Mouse (Mus musculus) heart, embryonic 13.5 days (tissue): ENCODE data around the gene Nav2. TPM values are rescaled to one million over a fixed set of nuclear protein-coding genes. Genes with fewer than 3 reads are reported as not detected.

Source experiments
- ATAC-seq: fragments of 200-750 bp; cut with Nextera tagmentation; 2 replicates; pipeline ENCODE4 v1.8.0; 2017; ENCODE audit warnings: moderate TSS enrichment; ENCODE audit not compliant: insufficient number of reproducible peaks, low FRiP score, low TSS enrichment; ENCODE audit errors: extremely low read depth
- H3K27ac ChIP-seq: fragments of 300-500 bp; sonication (generic); replicated peaks from 2 replicates; pipeline ENCODE4 v1.5.1; 2015; ENCODE audit warnings: moderate library complexity, mild to moderate bottlenecking, inconsistent platforms
- H3K27me3 ChIP-seq: fragments of 300-500 bp; sonication (generic); replicated peaks from 2 replicates; pipeline ENCODE4 v1.6.1; 2015; ENCODE audit warnings: mild to moderate bottlenecking, inconsistent platforms
- H3K36me3 ChIP-seq: fragments of 300-500 bp; sonication (generic); 2 replicates; pipeline ENCODE4 v1.6.1; 2015; ENCODE audit warnings: mild to moderate bottlenecking, inconsistent platforms
- H3K4me1 ChIP-seq: fragments of 300-500 bp; sonication (generic); 2 replicates; pipeline ENCODE4 v1.6.1; 2015; ENCODE audit warnings: inconsistent platforms
- H3K4me2 ChIP-seq: fragments of 300-500 bp; sonication (generic); 2 replicates; pipeline ENCODE4 v1.6.1; 2015; ENCODE audit warnings: inconsistent platforms, mild to moderate bottlenecking, moderate library complexity
- H3K4me3 ChIP-seq: fragments of 300-500 bp; sonication (generic); 2 replicates; pipeline ENCODE4 v1.5.1; 2015; ENCODE audit warnings: moderate library complexity, mild to moderate bottlenecking, inconsistent platforms
- H3K9ac ChIP-seq: fragments of 300-500 bp; sonication (generic); 2 replicates; pipeline ENCODE4 v1.6.1; 2015; ENCODE audit warnings: inconsistent platforms, mild to moderate bottlenecking, moderate library complexity
- H3K9me3 ChIP-seq: fragments of 300-500 bp; sonication (generic); 2 replicates; pipeline ENCODE4 v1.6.1; 2016; ENCODE audit warnings: inconsistent platforms
- whole genome bisulfite sequencing: fragments of 180-500 bp; shearing (Covaris S2); methylation state at CpG from one replicate; pipeline ENCODE4 v1.1.7; 2015; ENCODE audit warnings: mixed read lengths; 5-methylcytosine and 5-hydroxymethylcytosine counted together
- polyA plus RNA-seq: library from polyadenylated mRNA; unstranded; fragments of >200 nt; fragmentation: Nextera tagmentation; extraction: Ambion mirVana; gene quantifications from 2 replicates; pipeline ENCODE4 v1.2.1, GENCODE M21; 2015

Gene Nav2
- polyA plus RNA-seq, 1 experiment from 2014 or later = 25.3 TPM

GRCm38 (mm10) chr7:49012027-49012426 is 103.5 kb downstream of the Nav2 start:
- Histone ChIP-seq H3K4me2 (no peak overlapping the region), H3K4me3 (no peak overlapping the region), H3K36me3 (no peaks in the 10 kb centered on the region), H3K27me3 (no peaks in the 10 kb centered on the region; the same call in 1 of the 2 replicates), H3K9me3 (no peaks in the 10 kb centered on the region), H3K9ac (no peak overlapping the region), H3K27ac (no peak overlapping the region), H3K4me1 (peaks cover 8% of the 10 kb centered on the region)
- ATAC-seq = no peak
- 55% methylated on average over 1 of the region's 1 CpGs for WGBS

DNA sequence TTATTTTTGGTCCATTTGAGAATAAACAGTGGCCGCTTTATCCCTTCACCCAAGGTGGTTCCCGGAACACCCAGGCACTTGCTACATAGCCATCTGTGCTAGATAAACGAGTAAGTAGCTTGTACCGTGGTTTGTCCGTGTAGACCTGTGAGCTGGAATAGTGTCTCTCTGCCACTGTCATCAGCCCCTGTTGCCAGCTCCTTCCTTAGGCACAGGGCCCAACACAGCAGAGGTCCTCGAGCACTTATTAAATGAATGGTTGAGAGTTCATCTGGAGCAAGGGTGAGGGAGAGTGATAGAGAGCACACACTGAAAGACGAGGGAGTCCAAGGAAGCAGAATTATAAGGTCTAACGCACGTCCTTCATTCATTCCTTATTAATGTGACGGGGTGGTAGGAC is 106.0 kb downstream of the Nav2 start:
- no peak overlapping the region for H3K27ac ChIP-seq
- H3K27me3 ChIP-seq = peaks cover 8% of the 10 kb centered on the region; the same call in 1 of the 2 replicates
- H3K4me3 ChIP-seq = no peak overlapping the region
- ATAC-seq = no peak
- H3K36me3 ChIP-seq = no peaks in the 10 kb centered on the region
- H3K4me2 ChIP-seq = no peak overlapping the region
- H3K9ac ChIP-seq = no peak overlapping the region
- WGBS = 77% methylated on average over 10 of the region's 10 CpGs
- no peaks in the 10 kb centered on the region for H3K9me3 ChIP-seq
- H3K4me1 ChIP-seq = peaks cover 7% of the 10 kb centered on the region

DNA sequence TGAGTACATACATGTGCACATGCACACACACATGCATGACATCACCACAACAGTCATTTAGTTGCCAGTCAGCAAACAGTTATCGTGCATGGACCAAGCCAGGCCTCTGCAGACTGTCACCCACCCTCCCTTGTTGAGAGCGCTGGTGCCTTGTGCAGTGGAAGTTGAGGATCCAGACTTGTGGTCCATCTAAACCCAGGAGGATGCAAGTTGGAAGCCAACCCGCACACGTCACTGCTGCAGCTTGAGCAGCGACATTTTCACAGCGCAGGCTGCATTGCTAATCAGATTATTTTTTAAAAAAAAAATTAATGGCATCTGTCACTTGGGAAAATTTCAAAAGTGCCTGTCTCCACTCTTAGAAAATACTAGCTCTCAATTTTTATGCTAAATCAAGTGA is 106.8 kb downstream of the Nav2 start:
- no peak for ATAC-seq
- H3K4me2 ChIP-seq = no peak overlapping the region
- H3K9ac ChIP-seq = no peak overlapping the region
- WGBS = 85% methylated on average over 6 of the region's 6 CpGs
- H3K9me3 ChIP-seq = no peaks in the 10 kb centered on the region
- H3K27ac ChIP-seq = no peak overlapping the region
- no peak overlapping the region for H3K4me3 ChIP-seq
- H3K4me1 ChIP-seq = peaks cover 7% of the 10 kb centered on the region
- H3K36me3 ChIP-seq = no peaks in the 10 kb centered on the region
- H3K27me3 ChIP-seq = peaks cover 8% of the 10 kb centered on the region; the same call in 1 of the 2 replicates

GRCm38 (mm10) chr7:49016088-49016487 is 107.6 kb downstream of the Nav2 start:
- ATAC-seq = no peak
- 61% methylated on average over 2 of the region's 2 CpGs for whole genome bisulfite sequencing
- no peak overlapping the region for H3K4me2 ChIP-seq

GRCm38 (mm10) chr7:49017794-49018193 is 109.3 kb downstream of the Nav2 start:
- peaks cover 8% of the 10 kb centered on the region; the same call in 1 of the 2 replicates for H3K27me3 ChIP-seq
- 81% methylated on average over 5 of the region's 5 CpGs for WGBS
- no peak overlapping the region for H3K4me3 ChIP-seq
- no peak overlapping the region for H3K4me2 ChIP-seq
- H3K27ac ChIP-seq = no peak overlapping the region
- no peaks in the 10 kb centered on the region for H3K36me3 ChIP-seq
- H3K9ac ChIP-seq = no peak overlapping the region
- no peak for ATAC-seq
- no peaks in the 10 kb centered on the region for H3K9me3 ChIP-seq
- H3K4me1 ChIP-seq = peaks cover 3% of the 10 kb centered on the region

More at GRCm38 (mm10) chr7:49016088-49016487, 107.6 kb downstream of the Nav2 start:
- H3K4me1 ChIP-seq = peaks cover 7% of the 10 kb centered on the region
- no peak overlapping the region for H3K4me3 ChIP-seq
- H3K9me3 ChIP-seq = no peaks in the 10 kb centered on the region
- peaks cover 8% of the 10 kb centered on the region; the same call in 1 of the 2 replicates for H3K27me3 ChIP-seq
- no peaks in the 10 kb centered on the region for H3K36me3 ChIP-seq
- H3K9ac ChIP-seq = no peak overlapping the region
- no peak overlapping the region for H3K27ac ChIP-seq

- no peak for ATAC-seq
- peaks cover 8% of the 10 kb centered on the region; the same call in 1 of the 2 replicates for H3K27me3 ChIP-seq
- no peaks in the 10 kb centered on the region for H3K4me1 ChIP-seq
- 62% methylated on average over 7 of the region's 7 CpGs for WGBS
- no peaks in the 10 kb centered on the region for H3K9me3 ChIP-seq
- no peak overlapping the region for H3K4me2 ChIP-seq
- H3K27ac ChIP-seq = no peak overlapping the region
- H3K9ac ChIP-seq = no peak overlapping the region
- H3K36me3 ChIP-seq = no peaks in the 10 kb centered on the region
- H3K4me3 ChIP-seq = no peak overlapping the region
Measured at GRCm38 (mm10) chr7:49018478-49018914, 110.0 kb downstream of the Nav2 start.

DNA sequence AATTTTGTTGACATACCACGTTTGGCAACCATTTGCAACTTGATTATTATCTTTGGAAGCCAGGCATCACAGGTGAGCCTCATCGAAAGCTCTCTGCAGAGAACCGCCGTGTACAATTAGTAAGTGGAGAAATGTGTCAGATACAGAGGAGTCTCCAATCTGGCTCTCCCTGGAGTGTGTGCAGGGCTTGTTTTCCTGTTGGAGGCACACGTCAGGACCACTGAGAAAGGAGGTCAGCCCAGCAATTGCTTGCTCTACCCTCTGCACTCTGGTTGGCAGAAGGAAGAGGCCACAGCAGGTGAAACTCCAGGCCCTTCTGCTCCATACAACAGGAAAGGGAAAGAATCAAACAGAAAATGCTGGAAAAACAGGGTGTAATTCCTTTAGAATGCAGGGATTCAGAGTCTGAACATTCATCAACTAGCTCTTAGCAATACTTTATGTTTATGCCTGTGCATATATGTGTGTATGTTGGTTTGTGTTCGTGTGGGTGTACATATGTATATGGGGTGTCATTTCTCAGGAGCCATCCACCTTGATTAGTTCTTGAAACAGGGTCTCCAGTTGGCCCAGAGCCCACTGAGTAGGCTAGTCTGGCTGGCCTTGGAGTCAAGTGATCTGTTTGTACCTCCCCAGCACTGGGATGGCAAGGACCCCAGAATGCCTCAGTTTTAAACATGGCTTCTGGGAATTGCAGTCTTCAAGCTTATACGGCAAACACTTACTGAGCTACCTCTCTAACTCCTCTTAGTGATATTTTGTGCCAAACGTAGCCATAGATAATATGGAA is 116.7 kb downstream of the Nav2 start:
- Histone ChIP-seq H3K4me3 (no peak overlapping the region), H3K9me3 (no peaks in the 10 kb centered on the region), H3K4me2 (no peak overlapping the region), H3K9ac (no peak overlapping the region), H3K27ac (no peak overlapping the region), H3K36me3 (no peaks in the 10 kb centered on the region), H3K27me3 (peaks cover 6% of the 10 kb centered on the region; the same call in 1 of the 2 replicates), H3K4me1 (peaks cover 23% of the 10 kb centered on the region)
- ATAC-seq = no peak
- 67% methylated on average over 8 of the region's 8 CpGs for WGBS

DNA sequence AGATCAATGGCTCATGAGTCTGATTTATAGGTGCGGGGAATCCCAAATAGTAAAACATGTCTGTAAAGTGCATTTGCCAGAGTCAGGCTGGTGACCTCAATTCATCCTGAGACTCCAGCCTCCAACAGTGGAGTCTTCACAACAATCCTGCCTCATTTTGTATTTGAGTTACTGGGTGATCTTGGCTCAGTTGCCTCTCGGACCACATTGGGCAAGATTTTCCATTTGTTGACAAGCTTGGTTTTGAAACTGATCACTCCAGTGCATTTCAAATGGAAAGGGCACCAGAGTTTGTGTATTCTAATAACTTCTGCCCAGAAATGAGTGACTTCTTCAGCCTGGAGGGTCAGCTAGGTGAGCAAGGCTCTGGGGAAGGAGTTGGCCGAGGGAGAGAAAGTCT is 117.5 kb downstream of the Nav2 start:
- H3K36me3 ChIP-seq = no peaks in the 10 kb centered on the region
- H3K4me3 ChIP-seq = no peak overlapping the region
- H3K4me2 ChIP-seq = no peak overlapping the region
- H3K9me3 ChIP-seq = no peaks in the 10 kb centered on the region
- no peak for ATAC-seq
- 68% methylated on average over 3 of the region's 3 CpGs for WGBS
- H3K9ac ChIP-seq = no peak overlapping the region
- no peak overlapping the region for H3K27ac ChIP-seq
- H3K4me1 ChIP-seq = peaks cover 23% of the 10 kb centered on the region
- peaks cover 6% of the 10 kb centered on the region; the same call in 1 of the 2 replicates for H3K27me3 ChIP-seq

GRCm38 (mm10) chr7:49026466-49026865 is 118.0 kb downstream of the Nav2 start:
- no peak for ATAC-seq

DNA sequence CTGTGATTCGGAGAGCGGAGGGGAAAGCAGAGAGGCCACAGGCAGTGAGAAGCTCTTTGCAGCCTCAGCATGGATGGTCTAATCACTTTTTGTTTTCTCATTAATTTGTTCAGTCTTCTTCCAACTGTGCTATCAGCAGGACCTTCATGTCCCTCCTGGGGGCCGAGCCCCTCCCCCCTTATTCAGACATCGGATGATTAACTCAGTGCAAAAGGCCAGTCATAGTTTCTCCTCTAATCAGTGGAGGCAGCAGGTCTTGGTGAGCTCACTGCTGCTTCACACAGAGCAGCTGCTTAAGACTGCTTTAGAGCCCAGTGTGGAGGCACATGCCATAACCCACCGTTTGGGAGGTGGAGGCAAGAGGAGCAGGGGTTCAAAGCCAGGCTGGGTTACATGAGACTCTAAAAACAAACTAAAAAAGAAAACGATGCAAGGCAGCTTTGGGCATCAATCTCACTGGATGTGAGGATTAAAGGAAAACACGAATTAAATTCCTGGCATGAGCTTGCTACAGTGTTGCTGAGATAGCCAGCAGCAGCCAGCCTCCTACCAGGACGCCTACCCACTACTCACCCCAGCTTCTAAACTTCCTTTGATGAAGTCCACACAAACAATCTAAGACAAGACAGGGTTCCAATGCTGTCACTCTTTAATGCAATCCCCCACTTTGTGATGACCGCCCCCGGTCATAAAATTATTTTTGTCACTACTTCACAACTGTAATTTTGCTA is 120.9 kb downstream of the Nav2 start:
- Histone ChIP-seq H3K9me3 (no peaks in the 10 kb centered on the region), H3K36me3 (no peaks in the 10 kb centered on the region), H3K4me3 (no peak overlapping the region), H3K9ac (no peak overlapping the region), H3K4me2 (no peak overlapping the region), H3K27ac (no peak overlapping the region), H3K27me3 (peaks cover 6% of the 10 kb centered on the region; the same call in 1 of the 2 replicates), H3K4me1 (peaks cover 35% of the 10 kb centered on the region)
- no peak for ATAC-seq
- 37% methylated on average over 10 of the region's 10 CpGs for WGBS

More at GRCm38 (mm10) chr7:49026466-49026865, 118.0 kb downstream of the Nav2 start:
- Histone ChIP-seq H3K27ac (no peak overlapping the region), H3K9me3 (no peaks in the 10 kb centered on the region), H3K4me1 (peaks cover 23% of the 10 kb centered on the region), H3K4me3 (no peak overlapping the region), H3K9ac (no peak overlapping the region), H3K36me3 (no peaks in the 10 kb centered on the region), H3K4me2 (no peak overlapping the region), H3K27me3 (peaks cover 6% of the 10 kb centered on the region; the same call in 1 of the 2 replicates)
- WGBS = 37% methylated on average over 5 of the region's 5 CpGs

GRCm38 (mm10) chr7:49032216-49032615 is 123.7 kb downstream of the Nav2 start:
- Histone ChIP-seq H3K27ac (peak overlapping the region; percentile 17; the same call in 1 of the 2 replicates), H3K9me3 (no peaks in the 10 kb centered on the region), H3K27me3 (peaks cover 6% of the 10 kb centered on the region; the same call in 1 of the 2 replicates), H3K4me3 (no peak overlapping the region), H3K4me2 (no peak overlapping the region), H3K36me3 (no peaks in the 10 kb centered on the region), H3K9ac (no peak overlapping the region), H3K4me1 (peaks cover 24% of the 10 kb centered on the region)
- ATAC-seq = no peak
- 32% methylated on average over 4 of the region's 4 CpGs for WGBS
